Mouse (Mus musculus) cerebellum, adult 2 months (tissue): ENCODE measurements around the gene B830017H08Rik.

ENCODE experiments used
- CTCF ChIP-seq: fragments of 200-500 bp; IDR thresholded peaks from 2 replicates; pipeline ENCODE4 v1.5.1; 2011; ENCODE audit warnings: low read depth, mild to moderate bottlenecking, control low read depth, low read length, moderate library complexity, borderline replicate concordance; ENCODE audit not compliant: insufficient read depth
- POLR2A ChIP-seq: fragments of 200-500 bp; IDR thresholded peaks from 2 replicates; pipeline ENCODE4 v1.6.1; 2011; ENCODE audit warnings: low read length, control low read depth, borderline replicate concordance; ENCODE audit not compliant: insufficient read depth

GRCm38 (mm10) chr16:17835481-17835880 is 2.6 kb downstream of the B830017H08Rik start:
- TF ChIP-seq CTCF (no peak), POLR2A (no peak)
